Mouse (Mus musculus) forebrain, embryonic 10.5 days (tissue): ENCODE data around the gene Cacna1b. TPM values are rescaled to one million over a fixed set of nuclear protein-coding genes. Genes with fewer than 3 reads are reported as not detected.

Experiments used
- DNase-seq: peaks from one replicate; pipeline ENCODE4 v3.0.0-alpha.2; 2017; ENCODE audit warnings: low spot score; ENCODE audit errors: extremely low spot score
- H3K27ac ChIP-seq: fragments of 300-500 bp; sonication (generic); 2 replicates; pipeline ENCODE4 v1.5.1; 2016; ENCODE audit warnings: mild to moderate bottlenecking
- H3K27me3 ChIP-seq: fragments of 300-500 bp; sonication (generic); 2 replicates; pipeline ENCODE4 v1.6.1; 2016; ENCODE audit warnings: mild to moderate bottlenecking; ENCODE audit not compliant: poor library complexity, severe bottlenecking
- H3K36me3 ChIP-seq: fragments of 300-500 bp; sonication (generic); replicated peaks from 2 replicates; pipeline ENCODE4 v1.6.1; 2016; ENCODE audit warnings: mild to moderate bottlenecking, moderate library complexity
- H3K4me1 ChIP-seq: fragments of 300-500 bp; sonication (generic); 2 replicates; pipeline ENCODE4 v1.6.1; 2016
- H3K4me3 ChIP-seq: fragments of 300-500 bp; sonication (generic); 2 replicates; pipeline ENCODE4 v1.5.1; 2016; ENCODE audit warnings: mild to moderate bottlenecking, moderate library complexity
- H3K9me3 ChIP-seq: fragments of 300-500 bp; sonication (generic); 2 replicates; pipeline ENCODE4 v1.6.1; 2016; ENCODE audit warnings: mild to moderate bottlenecking, moderate library complexity
- WGBS: fragments of 180-500 bp; shearing (Covaris S2); methylation state at CpG from one replicate; pipeline ENCODE4 v1.1.7; 2016; 5-methylcytosine and 5-hydroxymethylcytosine counted together
- polyA plus RNA-seq: library from polyadenylated mRNA; unstranded; fragments of >200 nt; fragmentation: Nextera tagmentation; extraction: Ambion mirVana; gene quantifications from 2 replicates; pipeline ENCODE4 v1.2.1, GENCODE M21; 2016

Cacna1b gene
- 1.7 and 1.8 TPM in 2 replicates for polyA plus RNA-seq

GRCm38 (mm10) chr2:24763115-24763557, at the start of gene Cacna1b:
Cacna1b (minus strand) TSS chr2:24763152.
- WGBS: under 1% methylated on average over 42 of the region's 42 CpGs
- peak within 1 kb of the TSS; percentile 69 for H3K4me3 ChIP-seq
- H3K36me3 ChIP-seq: no peaks in the 10 kb centered on the region
- H3K27me3 ChIP-seq: peaks cover 35% of the 10 kb centered on the region
- H3K4me1 ChIP-seq: peaks cover 19% of the 10 kb centered on the region
- H3K9me3 ChIP-seq: no peaks in the 10 kb centered on the region
- peak within 1 kb of the TSS; percentile 60 for H3K27ac ChIP-seq
- DNase-seq: peak; percentile 84

- Histone ChIP-seq H3K4me3 (no peak overlapping the region), H3K27ac (no peak overlapping the region), H3K4me1 (no peaks in the 10 kb centered on the region), H3K36me3 (peaks cover 97% of the 10 kb centered on the region), H3K9me3 (no peaks in the 10 kb centered on the region), H3K27me3 (no peaks in the 10 kb centered on the region)
- DNase-seq: no peak
- WGBS: 88% methylated on average over 3 of the region's 3 CpGs
Observed at GRCm38 (mm10) chr2:24809746-24810145, 46.8 kb upstream of the Cacna1b start.

GRCm38 (mm10) chr2:24807691-24808090, 44.7 kb upstream of the Cacna1b start:
- WGBS: 93% methylated on average over 10 of the region's 10 CpGs
- H3K4me3 ChIP-seq: no peak overlapping the region
- peaks cover 99% of the 10 kb centered on the region for H3K36me3 ChIP-seq

DNA sequence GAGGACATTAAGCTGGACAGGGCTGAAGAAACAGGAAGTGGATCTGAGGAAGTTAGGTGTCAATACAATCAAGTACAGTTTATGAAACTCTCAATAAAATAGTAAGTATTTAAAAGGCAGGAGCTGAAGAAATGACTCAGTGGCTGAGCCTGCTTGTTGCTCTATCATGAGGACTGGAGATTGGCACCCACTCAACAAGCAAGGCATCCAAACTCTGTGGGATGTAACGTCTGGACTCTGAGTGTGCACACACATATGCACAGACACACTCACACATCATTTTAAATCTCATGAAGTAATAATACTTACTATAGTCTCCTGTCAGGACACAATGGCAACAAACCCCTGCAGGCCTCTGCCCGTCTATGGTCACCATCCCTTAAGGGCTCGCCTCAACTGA, 44.1 kb upstream of the Cacna1b start:
- Histone ChIP-seq H3K4me1 (no peaks in the 10 kb centered on the region), H3K27me3 (no peaks in the 10 kb centered on the region), H3K27ac (no peak overlapping the region), H3K9me3 (no peaks in the 10 kb centered on the region), H3K36me3 (peaks cover 99% of the 10 kb centered on the region), H3K4me3 (no peak overlapping the region)
- no peak for DNase-seq
- 93% methylated on average over 3 of the region's 3 CpGs for whole genome bisulfite sequencing

More at GRCm38 (mm10) chr2:24807691-24808090, 44.7 kb upstream of the Cacna1b start:
- H3K9me3 ChIP-seq: no peaks in the 10 kb centered on the region
- DNase-seq: no peak
- no peaks in the 10 kb centered on the region for H3K27me3 ChIP-seq
- no peaks in the 10 kb centered on the region for H3K4me1 ChIP-seq
- H3K27ac ChIP-seq: no peak overlapping the region

GRCm38 (mm10) chr2:24806143-24806542, 43.2 kb upstream of the Cacna1b start:
- no peak for DNase-seq
- Histone ChIP-seq H3K27me3 (no peaks in the 10 kb centered on the region), H3K36me3 (peaks cover 99% of the 10 kb centered on the region), H3K27ac (no peak overlapping the region), H3K4me1 (no peaks in the 10 kb centered on the region), H3K9me3 (no peaks in the 10 kb centered on the region), H3K4me3 (no peak overlapping the region)
- 97% methylated on average over 6 of the region's 6 CpGs for WGBS

DNA sequence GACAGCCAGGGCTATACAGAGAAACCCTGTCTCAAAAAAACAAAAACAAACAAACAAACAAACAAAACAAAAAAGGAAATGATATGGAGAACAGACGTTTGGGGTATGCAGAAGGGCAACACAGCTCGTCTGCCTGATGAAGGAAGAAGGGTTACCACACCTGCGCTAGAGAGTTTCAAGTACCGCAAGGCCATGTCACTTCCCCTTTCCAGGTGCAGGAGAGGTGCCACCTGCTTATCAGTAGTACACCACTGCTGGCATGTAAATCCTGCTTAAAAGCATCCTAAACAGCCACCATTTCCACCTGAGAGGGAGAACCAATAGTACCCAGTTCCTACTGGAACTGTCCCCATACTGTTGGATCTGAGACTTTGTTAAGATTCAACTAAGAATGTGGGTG, 42.7 kb upstream of the Cacna1b start:
- H3K4me1 ChIP-seq: no peaks in the 10 kb centered on the region
- H3K27ac ChIP-seq: no peak overlapping the region
- no peaks in the 10 kb centered on the region for H3K27me3 ChIP-seq
- no peak overlapping the region for H3K4me3 ChIP-seq
- H3K36me3 ChIP-seq: peaks cover 99% of the 10 kb centered on the region
- H3K9me3 ChIP-seq: no peaks in the 10 kb centered on the region
- 97% methylated on average over 4 of the region's 4 CpGs for WGBS
- DNase-seq: no peak

GRCm38 (mm10) chr2:24796833-24797457, 34.0 kb upstream of the Cacna1b start:
- no peaks in the 10 kb centered on the region for H3K4me1 ChIP-seq
- no peak overlapping the region for H3K4me3 ChIP-seq
- 93% methylated on average over 5 of the region's 5 CpGs for WGBS
- DNase-seq: no peak
- H3K27me3 ChIP-seq: no peaks in the 10 kb centered on the region
- no peaks in the 10 kb centered on the region for H3K9me3 ChIP-seq
- H3K27ac ChIP-seq: no peak overlapping the region
- peaks cover 100% of the 10 kb centered on the region for H3K36me3 ChIP-seq

GRCm38 (mm10) chr2:24787250-24787649, 24.3 kb upstream of the Cacna1b start:
- H3K4me1 ChIP-seq: 0 out of 2 replicates have a peak, but pooled peaks cover 6% of the 10 kb centered on the region
- H3K36me3 ChIP-seq: peaks cover 32% of the 10 kb centered on the region
- H3K4me3 ChIP-seq: no peak overlapping the region
- no peak overlapping the region for H3K27ac ChIP-seq
- H3K9me3 ChIP-seq: no peaks in the 10 kb centered on the region
- no peaks in the 10 kb centered on the region for H3K27me3 ChIP-seq
- DNase-seq: no peak
- WGBS: 60% methylated on average over 4 of the region's 4 CpGs

GRCm38 (mm10) chr2:24781253-24781652, 18.3 kb upstream of the Cacna1b start:
- Histone ChIP-seq H3K27ac (no peak overlapping the region), H3K9me3 (no peaks in the 10 kb centered on the region), H3K4me1 (peaks cover 12% of the 10 kb centered on the region), H3K36me3 (no peaks in the 10 kb centered on the region), H3K4me3 (no peak overlapping the region), H3K27me3 (no peaks in the 10 kb centered on the region)
- DNase-seq: no peak
- WGBS: 53% methylated on average over 4 of the region's 4 CpGs

DNA sequence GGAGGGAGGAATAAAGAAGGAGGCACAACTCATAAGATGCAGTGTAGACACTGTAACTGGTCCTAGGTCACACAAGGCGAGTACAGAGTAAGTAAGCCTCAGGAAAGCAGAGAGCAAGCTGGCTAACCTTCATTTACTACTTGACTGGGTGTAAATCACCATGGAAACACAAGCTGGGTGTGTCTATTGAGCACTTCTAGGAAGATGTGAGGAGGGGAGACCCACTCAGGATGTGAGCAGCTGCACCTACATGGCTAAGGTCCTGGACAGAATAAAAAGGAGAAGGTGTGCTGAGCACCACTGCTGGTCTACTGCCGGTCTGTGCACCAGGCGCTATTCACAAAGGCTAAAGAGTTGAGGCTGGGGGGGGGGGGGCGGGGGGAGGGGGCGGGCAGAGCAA, 13.9 kb upstream of the Cacna1b start:
- H3K27ac ChIP-seq: no peak overlapping the region
- no peak overlapping the region for H3K4me3 ChIP-seq
- peaks cover 17% of the 10 kb centered on the region for H3K4me1 ChIP-seq
- no peak for DNase-seq
- H3K9me3 ChIP-seq: no peaks in the 10 kb centered on the region
- no peaks in the 10 kb centered on the region for H3K36me3 ChIP-seq
- 11% methylated on average over 5 of the region's 5 CpGs for WGBS
- H3K27me3 ChIP-seq: no peaks in the 10 kb centered on the region

- WGBS: 83% methylated on average over 11 of the region's 11 CpGs
- H3K4me1 ChIP-seq: peaks cover 17% of the 10 kb centered on the region
- no peaks in the 10 kb centered on the region for H3K36me3 ChIP-seq
- no peak overlapping the region for H3K4me3 ChIP-seq
- H3K9me3 ChIP-seq: no peaks in the 10 kb centered on the region
- DNase-seq: no peak
- no peaks in the 10 kb centered on the region for H3K27me3 ChIP-seq
- no peak overlapping the region for H3K27ac ChIP-seq
Observed at GRCm38 (mm10) chr2:24775951-24776587, 13.1 kb upstream of the Cacna1b start.

DNA sequence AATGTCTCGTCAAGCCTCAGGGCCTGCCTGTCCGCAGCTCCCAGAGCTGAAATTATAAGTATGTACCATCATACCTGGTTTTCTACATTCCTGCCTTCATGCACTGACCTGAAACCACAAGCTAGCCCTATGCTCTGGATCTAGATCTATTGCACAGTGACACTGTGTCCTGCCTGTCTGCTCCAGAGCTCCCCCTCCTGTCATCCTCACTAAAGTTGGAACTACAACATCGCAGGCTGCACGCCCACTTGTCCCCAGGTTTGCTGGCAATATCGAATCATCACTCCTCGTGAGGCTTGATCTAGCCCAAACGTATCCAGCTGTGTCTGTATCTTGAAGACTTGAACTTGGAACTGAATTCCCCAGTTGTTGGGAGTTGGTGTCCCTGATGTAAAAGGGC, 11.9 kb upstream of the Cacna1b start:
- no peaks in the 10 kb centered on the region for H3K9me3 ChIP-seq
- 64% methylated on average over 7 of the region's 7 CpGs for WGBS
- no peaks in the 10 kb centered on the region for H3K27me3 ChIP-seq
- no peak overlapping the region for H3K4me3 ChIP-seq
- no peak overlapping the region for H3K27ac ChIP-seq
- peaks cover 17% of the 10 kb centered on the region for H3K4me1 ChIP-seq
- H3K36me3 ChIP-seq: no peaks in the 10 kb centered on the region
- no peak for DNase-seq

DNA sequence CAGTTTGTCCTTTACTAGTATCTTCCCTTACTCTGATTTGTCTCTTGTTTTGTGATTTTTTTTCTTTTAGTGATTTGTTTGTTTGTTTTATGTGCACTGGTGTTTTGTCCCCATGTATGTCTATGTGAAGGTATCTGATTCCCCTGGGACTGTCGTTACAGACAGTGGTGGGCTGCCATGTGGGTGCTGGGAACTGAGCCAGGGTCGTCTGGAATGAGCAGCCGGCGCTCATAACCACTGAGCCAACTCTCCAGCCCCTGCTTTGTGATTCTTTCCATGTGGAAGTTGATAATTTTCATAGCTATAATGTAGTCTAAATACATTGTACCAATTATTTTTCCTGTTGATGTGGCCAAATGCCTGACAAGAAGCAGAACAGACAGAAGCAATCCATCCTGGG, 7.9 kb upstream of the Cacna1b start:
- Histone ChIP-seq H3K9me3 (no peaks in the 10 kb centered on the region), H3K27me3 (no peaks in the 10 kb centered on the region; the same call in none of the 2 replicates), H3K4me1 (peaks cover 4% of the 10 kb centered on the region), H3K36me3 (no peaks in the 10 kb centered on the region), H3K4me3 (no peak overlapping the region), H3K27ac (no peak overlapping the region)
- WGBS: 87% methylated on average over 4 of the region's 4 CpGs
- DNase-seq: no peak
